ENCODE assay signal across 13 mouse cellular contexts in the genomic region with DNA sequence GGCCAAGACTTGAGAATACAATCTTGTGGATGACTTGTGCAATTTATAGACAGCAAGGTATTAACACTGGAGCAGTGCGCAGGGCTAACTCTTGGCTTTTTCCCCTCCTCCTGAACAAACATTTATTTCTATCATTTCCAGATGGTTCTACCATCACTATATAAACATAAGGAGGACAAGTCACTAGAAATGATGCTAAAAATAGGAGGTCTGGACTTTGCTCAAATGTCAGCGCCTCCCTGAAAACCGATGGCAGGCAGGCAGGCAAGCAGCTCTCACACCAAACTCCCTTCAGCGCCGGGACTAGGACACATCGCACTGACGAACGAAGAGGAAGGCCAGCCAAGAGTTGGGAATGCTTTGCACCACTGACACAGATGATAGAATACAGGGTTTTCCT. TPM values are rescaled to one million over a fixed set of nuclear protein-coding genes. Genes with fewer than 3 reads are reported as not detected.
DNase-seq lines count a peak whose midpoint lies in the region; ATAC-seq and TF ChIP-seq lines count a peak whose summit lies in the region.
"Had no signal": no experiment of that assay in that cellular context is flagged by ENCODE, and none has a peak within 500 bp of the region (broad histone marks: within the 10 kb centered on the region; RNA-seq: fewer than 3 reads in every experiment).

No protein-coding gene starts in this region.

- TF ChIP-seq POLR2A in limb, embryonic 14.5 days (IDR thresholded peaks at IDR 0.05; ENCODE audit: borderline replicate concordance, extremely low read depth, insufficient read depth, insufficient read length): no peak

- peak; percentile 26 for DNase-seq in kidney, postnatal 10 days
- DNase-seq in kidney, adult 9 months: no peak
- peak; percentile 55 for DNase-seq in embryo, embryonic 11 days
- DNase-seq in heart, embryonic 10.5 days (ENCODE audit: low spot score): peak; percentile 85
- peak; percentile 36 for DNase-seq in limb, embryonic 14.5 days (ENCODE audit: low spot score)
- DNase-seq in thymus, postnatal 36 days: no peak
- no peak for DNase-seq in forebrain, embryonic 11.5 days (ENCODE audit: low spot score)
- DNase-seq in gastrocnemius, postnatal 14 days: no peak
- DNase-seq: cerebellum, postnatal 36 days; forebrain, postnatal 0 days had no signal

- 26% methylated on average over 8 of the region's 8 CpGs for WGBS in heart, embryonic 10.5 days
- 45% methylated on average over 8 of the region's 8 CpGs for WGBS in limb, embryonic 14.5 days
- 80% methylated on average over 8 of the region's 8 CpGs for WGBS in forebrain, embryonic 11.5 days

- no peaks in the 10 kb centered on the region for H3K9me3 ChIP-seq in heart, embryonic 10.5 days
- H3K9me3 ChIP-seq in limb, embryonic 14.5 days (ENCODE audit: control insufficient read depth, low read length): no peaks in the 10 kb centered on the region
- H3K9me3 ChIP-seq in forebrain, embryonic 11.5 days (ENCODE audit: control insufficient read depth, low read length): no peaks in the 10 kb centered on the region
- H3K9me3 ChIP-seq: liver, embryonic 15.5 days had no signal

- peaks cover 31% of the 10 kb centered on the region for H3K4me1 ChIP-seq in heart, embryonic 10.5 days
- H3K4me1 ChIP-seq in limb, embryonic 14.5 days (ENCODE audit: control insufficient read depth, insufficient read depth, low read length): peaks cover 10% of the 10 kb centered on the region; the same call in 1 of the 2 replicates
- H3K4me1 ChIP-seq in forebrain, embryonic 11.5 days (replicated peaks; ENCODE audit: control insufficient read depth, insufficient read depth, low read length): no peaks in the 10 kb centered on the region
- H3K4me1 ChIP-seq: liver, embryonic 15.5 days had no signal

- ATAC-seq in limb, embryonic 14.5 days (ENCODE audit: low FRiP score, low read depth): no peak
- ATAC-seq in forebrain, embryonic 11.5 days (replicated peaks; ENCODE audit: low FRiP score): no peak
- ATAC-seq: forebrain, postnatal 0 days had no signal

- intact Hi-C loops in gastrocnemius, postnatal 14 days (cut with DNase I; ENCODE audit: low total_unique reads): no loop called here

- H3K4me2 ChIP-seq in limb, embryonic 14.5 days (replicated peaks; ENCODE audit: low read depth, low read length, severe bottlenecking): no peak overlapping the region
- no peak overlapping the region for H3K4me2 ChIP-seq in forebrain, embryonic 11.5 days (ENCODE audit: low read depth, low read length, severe bottlenecking)
- H3K4me2 ChIP-seq: hindbrain, embryonic 14.5 days; liver, embryonic 15.5 days had no signal

- H3K9ac ChIP-seq in limb, embryonic 14.5 days (ENCODE audit: low read depth, low read length, severe bottlenecking): no peak overlapping the region
- no peak overlapping the region for H3K9ac ChIP-seq in forebrain, embryonic 11.5 days (ENCODE audit: low read length)
- H3K9ac ChIP-seq: forebrain, postnatal 0 days; hindbrain, embryonic 14.5 days; liver, embryonic 15.5 days had no signal

- H3K27ac ChIP-seq in heart, embryonic 10.5 days: peak overlapping the region; percentile 53; the same call in 1 of the 2 replicates
- H3K27ac ChIP-seq in limb, embryonic 14.5 days (replicated peaks; ENCODE audit: low read depth, low read length): peak overlapping the region; percentile 27; the same call in 1 of the 2 replicates
- H3K27ac ChIP-seq in forebrain, embryonic 11.5 days (ENCODE audit: low read depth, low read length): no peak overlapping the region
- H3K27ac ChIP-seq: hindbrain, embryonic 14.5 days; liver, embryonic 15.5 days had no signal

- H3K4me3 ChIP-seq in heart, embryonic 10.5 days: 0 out of 2 replicates have a peak overlapping the region, but pooled peaks have one; percentile 29
- no peak overlapping the region for H3K4me3 ChIP-seq in limb, embryonic 14.5 days (replicated peaks; ENCODE audit: low read length)
- H3K4me3 ChIP-seq in forebrain, embryonic 11.5 days (ENCODE audit: low read depth, low read length): no peak overlapping the region
- H3K4me3 ChIP-seq: liver, embryonic 15.5 days had no signal

- peaks cover 11% of the 10 kb centered on the region; the same call in 1 of the 2 replicates for H3K36me3 ChIP-seq in heart, embryonic 10.5 days
- peaks cover 20% of the 10 kb centered on the region for H3K36me3 ChIP-seq in limb, embryonic 14.5 days (ENCODE audit: control insufficient read depth, insufficient read depth, low read length)
- no peaks in the 10 kb centered on the region; the same call in 1 of the 2 replicates for H3K36me3 ChIP-seq in forebrain, embryonic 11.5 days (ENCODE audit: control insufficient read depth, insufficient read depth, low read length)

- H3K27me3 ChIP-seq in heart, embryonic 10.5 days (ENCODE audit: insufficient read depth, poor library complexity, severe bottlenecking): no peaks in the 10 kb centered on the region
- H3K27me3 ChIP-seq in limb, embryonic 14.5 days (ENCODE audit: control insufficient read depth, insufficient read depth, low read length): no peaks in the 10 kb centered on the region
- no peaks in the 10 kb centered on the region for H3K27me3 ChIP-seq in forebrain, embryonic 11.5 days (ENCODE audit: control insufficient read depth, insufficient read depth, low read length)
- H3K27me3 ChIP-seq: CH12.LX; liver, embryonic 15.5 days had no signal

RNA-seq across cellular contexts. Expression of gene Vps53, which starts 54.1 kb away (rescaled TPM):
- 35.1 and 37.7 TPM in 2 replicates for polyA plus RNA-seq in heart, embryonic 10.5 days (2016; fragmentation: Nextera tagmentation; extraction: Ambion mirVana)
- polyA plus RNA-seq in limb, embryonic 14.5 days (2012; rRNA removed): 26.6 and 29.6 TPM in 2 replicates
- polyA plus RNA-seq in limb, embryonic 14.5 days (2014; fragmentation: Nextera tagmentation; extraction: Ambion mirVana): 37.3 and 41.9 TPM in 2 replicates
- polyA plus RNA-seq in forebrain, embryonic 11.5 days (2014; fragmentation: Nextera tagmentation; extraction: Ambion mirVana): 41.5 and 43.6 TPM in 2 replicates
- total RNA-seq in gastrocnemius, postnatal 14 days (2021): 10 to 100 TPM; 23.8 to 26.4 TPM

RNA-seq across cellular contexts. Expression of gene Fam57a, which starts 54.1 kb away (rescaled TPM):
- 32.7 and 35.9 TPM in 2 replicates for polyA plus RNA-seq in heart, embryonic 10.5 days (2016; fragmentation: Nextera tagmentation; extraction: Ambion mirVana)
- 39.0 and 40.1 TPM in 2 replicates for polyA plus RNA-seq in limb, embryonic 14.5 days (2012; rRNA removed)
- 48.3 and 60.8 TPM in 2 replicates for polyA plus RNA-seq in limb, embryonic 14.5 days (2014; fragmentation: Nextera tagmentation; extraction: Ambion mirVana)
- 34.6 and 35.1 TPM in 2 replicates for polyA plus RNA-seq in forebrain, embryonic 11.5 days (2014; fragmentation: Nextera tagmentation; extraction: Ambion mirVana)
- total RNA-seq in gastrocnemius, postnatal 14 days (2021): 1 to 10 TPM; 4.0 to 5.0 TPM

Comparison
In these comparisons a context has a peak if more than half of its experiments do, and no peak if none do; other contexts are left out.
1. DNase-seq: peak in kidney, postnatal 10 days (single experiment), embryo, embryonic 11 days (single experiment), heart, embryonic 10.5 days (single experiment) and limb, embryonic 14.5 days (single experiment); none in kidney, adult 9 months (single experiment), thymus, postnatal 36 days (0 of 2), forebrain, embryonic 11.5 days (single experiment) and gastrocnemius, postnatal 14 days (single experiment).